Mouse (Mus musculus): ENCODE data around the gene Cfap57.

Cfap57 gene

GRCm38 (mm10) chr4:118564062-118564925 lies 56.3 kb downstream of the Cfap57 start:
- no peak for DNase-seq (ENCODE audit: low spot score in 2 of 2)

- no peak for DNase-seq (ENCODE audit: low spot score in 2 of 2)
These were observed 67.4 kb downstream of the Cfap57 start for GRCm38 (mm10) chr4:118553039-118553649.

GRCm38 (mm10) chr4:118548130-118548480 lies 72.5 kb downstream of the Cfap57 start:
- DNase-seq (ENCODE audit: low spot score in 2 of 2), result peak; percentile 65 to 91

- DNase-seq (ENCODE audit: low spot score in 2 of 2), result peak; percentile 89 to 99
These were observed 73.0 kb downstream of the Cfap57 start for GRCm38 (mm10) chr4:118547424-118548129.

- no peak for DNase-seq (ENCODE audit: low spot score in 2 of 2)
These were observed 76.0 kb downstream of the Cfap57 start for GRCm38 (mm10) chr4:118544441-118545127.

- DNase-seq (ENCODE audit: low spot score in 2 of 2), result peak in 1 of 2 experiments; percentile 65
These were observed 76.9 kb downstream of the Cfap57 start, which contains the start of gene Tmem125 for GRCm38 (mm10) chr4:118543592-118544260. TSS of gene Tmem125 (minus strand) at chr4:118544044.

GRCm38 (mm10) chr4:118543158-118543530 lies 77.4 kb downstream of the Cfap57 start:
- peak in 1 of 2 experiments; percentile 39 for DNase-seq (ENCODE audit: low spot score in 2 of 2)

GRCm38 (mm10) chr4:118542510-118543157 lies 77.9 kb downstream of the Cfap57 start:
- DNase-seq (ENCODE audit: low spot score in 2 of 2), result no peak

- DNase-seq (ENCODE audit: low spot score in 2 of 2), result no peak
These were observed 80.7 kb downstream of the Cfap57 start for GRCm38 (mm10) chr4:118539904-118540303.

GRCm38 (mm10) chr4:118537801-118538200 lies 82.8 kb downstream of the Cfap57 start:
- DNase-seq (ENCODE audit: low spot score in 2 of 2), result no peak

GRCm38 (mm10) chr4:118535610-118536009 lies 85.0 kb downstream of the Cfap57 start:
- no peak for DNase-seq (ENCODE audit: low spot score in 2 of 2)

- DNase-seq (ENCODE audit: low spot score in 2 of 2), result no peak
These were observed 87.0 kb downstream of the Cfap57 start for GRCm38 (mm10) chr4:118533605-118534004.

- no peak for DNase-seq (ENCODE audit: low spot score in 2 of 2)
These were observed 87.4 kb downstream of the Cfap57 start for GRCm38 (mm10) chr4:118533156-118533555.

GRCm38 (mm10) chr4:118532663-118533062 lies 87.9 kb downstream of the Cfap57 start:
- no peak for DNase-seq (ENCODE audit: low spot score in 2 of 2)

GRCm38 (mm10) chr4:118527720-118528119 lies 92.9 kb downstream of the Cfap57 start:
- no peak for DNase-seq (ENCODE audit: low spot score in 2 of 2)

- DNase-seq (ENCODE audit: low spot score in 2 of 2), result no peak
These were observed 93.3 kb downstream of the Cfap57 start for GRCm38 (mm10) chr4:118527335-118527681.

GRCm38 (mm10) chr4:118526408-118527334 lies 93.9 kb downstream of the Cfap57 start, which contains the start of gene 2610528J11Rik:
TSS of gene 2610528J11Rik (plus strand) at chr4:118526999.
- peak; percentile 46 to 69 for DNase-seq (ENCODE audit: low spot score in 2 of 2)

GRCm38 (mm10) chr4:118525779-118526178 lies 94.8 kb downstream of the Cfap57 start:
- no peak for DNase-seq (ENCODE audit: low spot score in 2 of 2)

GRCm38 (mm10) chr4:118523976-118524375 lies 96.6 kb downstream of the Cfap57 start:
- DNase-seq (ENCODE audit: low spot score in 2 of 2), result no peak

GRCm38 (mm10) chr4:118522248-118522647 lies 98.3 kb downstream of the Cfap57 start:
- DNase-seq (ENCODE audit: low spot score in 2 of 2), result no peak
